Mouse (Mus musculus) cerebellum, adult 9-11 months (tissue): ENCODE data around the gene Kcp.

Source experiments
- DNase-seq: peaks from one replicate; pipeline ENCODE4 v3.0.0; 2022

Gene Kcp

GRCm38 (mm10) chr6:29449858-29450257 is 57.9 kb downstream of the Kcp start:
- no peak for DNase-seq

- no peak for DNase-seq
Observed at GRCm38 (mm10) chr6:29445354-29445753, 62.4 kb downstream of the Kcp start.

GRCm38 (mm10) chr6:29444773-29445172 is 63.0 kb downstream of the Kcp start:
- no peak for DNase-seq

GRCm38 (mm10) chr6:29439789-29440188 is 68.0 kb downstream of the Kcp start:
- DNase-seq, result no peak

- DNase-seq, result no peak
Observed at GRCm38 (mm10) chr6:29439251-29439650, 68.5 kb downstream of the Kcp start.

- DNase-seq, result no peak
Observed at GRCm38 (mm10) chr6:29436461-29436934, 71.3 kb downstream of the Kcp start.

- DNase-seq, result no peak
Observed at GRCm38 (mm10) chr6:29435940-29436451, 71.8 kb downstream of the Kcp start.

GRCm38 (mm10) chr6:29434911-29435691 is 72.7 kb downstream of the Kcp start:
- no peak for DNase-seq

GRCm38 (mm10) chr6:29433804-29434795 is 73.7 kb downstream of the Kcp start:
- DNase-seq, result no peak

GRCm38 (mm10) chr6:29433038-29433803 is 74.5 kb downstream of the Kcp start, which contains the start of gene Flnc:
Flnc (plus strand) TSS chr6:29433256.
- DNase-seq, result no peak

GRCm38 (mm10) chr6:29432676-29433037 is 75.1 kb downstream of the Kcp start:
- no peak for DNase-seq

- DNase-seq, result no peak
Observed at GRCm38 (mm10) chr6:29432156-29432555, 75.6 kb downstream of the Kcp start.

GRCm38 (mm10) chr6:29431473-29431872 is 76.3 kb downstream of the Kcp start:
- no peak for DNase-seq

GRCm38 (mm10) chr6:29430681-29431420 is 76.9 kb downstream of the Kcp start:
- no peak for DNase-seq

GRCm38 (mm10) chr6:29428171-29428570 is 79.6 kb downstream of the Kcp start:
- no peak for DNase-seq

GRCm38 (mm10) chr6:29426331-29426730 is 81.4 kb downstream of the Kcp start:
- no peak for DNase-seq

GRCm38 (mm10) chr6:29425118-29425517 is 82.6 kb downstream of the Kcp start:
- no peak for DNase-seq
